Mouse (Mus musculus) myocyte (in vitro differentiated cells): ENCODE data around the gene Nudt14. TPM values are rescaled to one million over a fixed set of nuclear protein-coding genes. Genes with fewer than 3 reads are reported as not detected.

Source experiments
- H3K27me3 ChIP-seq: one replicate; pipeline ENCODE4 v1.6.1; 2011; ENCODE audit not compliant: control insufficient read depth, insufficient read depth, insufficient read length
- H3K36me3 ChIP-seq: one replicate; pipeline ENCODE4 v1.6.1; 2011; ENCODE audit not compliant: control insufficient read depth, insufficient read depth
- H3K4me2 ChIP-seq: one replicate; pipeline ENCODE4 v1.6.1; 2011; ENCODE audit warnings: low read depth, control low read depth
- H3K4me3 ChIP-seq: one replicate; pipeline ENCODE4 v1.5.1; 2011; ENCODE audit warnings: mild to moderate bottlenecking, control low read depth, moderate library complexity
- H3K79me2 ChIP-seq: one replicate; pipeline ENCODE4 v1.6.1; 2011; ENCODE audit not compliant: control insufficient read depth, insufficient read depth
- H3ac ChIP-seq: one replicate; pipeline ENCODE4 v1.6.1; 2011; ENCODE audit not compliant: control insufficient read depth, insufficient read length
- CEBPB ChIP-seq: IDR thresholded peaks from 2 replicates; pipeline ENCODE4 v1.6.1; 2011; ENCODE audit warnings: mild to moderate bottlenecking, moderate library complexity; ENCODE audit not compliant: poor library complexity, insufficient read depth, severe bottlenecking
- E2F4 ChIP-seq: IDR thresholded peaks from one replicate; pipeline ENCODE4 v1.6.1; 2011; ENCODE audit warnings: mild to moderate bottlenecking, control low read depth, moderate library complexity; ENCODE audit not compliant: insufficient read depth
- MAX ChIP-seq: IDR thresholded peaks from one replicate; pipeline ENCODE4 v1.6.1; 2011; ENCODE audit warnings: low read depth, mild to moderate bottlenecking, control low read depth
- MYOD1 ChIP-seq, 3 experiments: IDR thresholded peaks; one replicate each; pipeline ENCODE4 v1.6.1; 2011; ENCODE audit warnings: control low read depth in 2 of 3, low read depth in 2 of 3, mild to moderate bottlenecking in 2 of 3, moderate library complexity in 1 of 3; ENCODE audit not compliant: insufficient read length in 2 of 3, control insufficient read depth in 1 of 3
- MYOG ChIP-seq, 3 experiments: IDR thresholded peaks; one replicate each; pipeline ENCODE4 v1.6.1; 2011; ENCODE audit warnings: control low read depth in 2 of 3, low read depth in 2 of 3, mild to moderate bottlenecking in 2 of 3; ENCODE audit not compliant: insufficient read length in 2 of 3, control insufficient read depth in 1 of 3, insufficient read depth in 1 of 3
- POLR2A ChIP-seq: IDR thresholded peaks from one replicate; pipeline ENCODE4 v1.6.1; 2011; ENCODE audit warnings: low read depth, mild to moderate bottlenecking, control low read depth, moderate library complexity; ENCODE audit not compliant: insufficient read length
- POLR2AphosphoS2 ChIP-seq: IDR thresholded peaks from one replicate; pipeline ENCODE4 v1.6.1; 2011; ENCODE audit warnings: low read depth, control low read depth; ENCODE audit not compliant: insufficient read length
- REST ChIP-seq: IDR thresholded peaks from one replicate; pipeline ENCODE4 v1.6.1; 2011; ENCODE audit warnings: mild to moderate bottlenecking, control low read depth, moderate library complexity; ENCODE audit not compliant: insufficient read depth, insufficient read length
- SRF ChIP-seq: IDR thresholded peaks from one replicate; pipeline ENCODE4 v1.6.1; 2011; ENCODE audit warnings: low read depth; ENCODE audit not compliant: control insufficient read depth, insufficient read length
- TCF12 ChIP-seq: IDR thresholded peaks from one replicate; pipeline ENCODE4 v1.6.1; 2011; ENCODE audit warnings: mild to moderate bottlenecking, control low read depth; ENCODE audit not compliant: poor library complexity, insufficient read depth, severe bottlenecking
- TCF3 ChIP-seq: IDR thresholded peaks from one replicate; pipeline ENCODE4 v1.6.1; 2011; ENCODE audit warnings: low read depth, control low read depth; ENCODE audit not compliant: insufficient read length
- USF1 ChIP-seq: IDR thresholded peaks from one replicate; pipeline ENCODE4 v1.6.1; 2011; ENCODE audit warnings: low read depth, mild to moderate bottlenecking, control low read depth, moderate library complexity
- polyA plus RNA-seq: library from polyadenylated mRNA; unstranded; fragments of >200 nt; fragmentation: generic; extraction: Trizol; gene quantifications from one replicate; pipeline ENCODE4 v1.2.1, GENCODE M21; 2012; ENCODE audit warnings: missing spikeins

Nudt14 gene
- polyA plus RNA-seq, 1 experiment: 94.9 TPM

DNA sequence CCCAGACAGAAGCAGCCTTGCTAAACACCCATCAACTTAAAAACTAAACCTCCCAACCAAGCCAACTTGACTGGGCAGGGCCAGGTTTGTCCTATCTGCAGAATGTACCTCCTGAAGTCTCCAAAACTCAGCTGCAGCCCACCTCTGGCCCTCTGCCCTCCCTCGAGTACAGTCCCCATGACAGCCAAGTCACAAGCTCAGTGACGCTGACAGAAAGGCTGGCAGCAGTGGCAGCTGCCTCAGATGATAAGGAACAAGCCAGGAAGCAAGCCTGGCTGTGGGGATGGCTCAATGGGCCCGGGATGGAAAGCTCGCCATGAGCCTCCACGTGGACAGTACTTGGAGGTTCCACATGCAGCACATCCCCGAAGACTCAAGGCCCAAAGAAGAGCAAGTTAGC, 27.7 kb upstream of the Nudt14 start:
- Histone ChIP-seq H3K36me3 (peaks cover 43% of the 10 kb centered on the region), H3K4me2 (no peak overlapping the region), H3ac (no peak overlapping the region), H3K4me3 (no peak overlapping the region), H3K79me2 (no peaks in the 10 kb centered on the region), H3K27me3 (no peaks in the 10 kb centered on the region)
- TF ChIP-seq TCF3: no peak
- no peak for TF ChIP-seq MYOD1 (IDR thresholded peaks at IDR 0.05; ENCODE audit: control insufficient read depth in 1 of 3, insufficient read length in 2 of 3, low read depth in 2 of 3)
- TF ChIP-seq USF1: no peak
- TF ChIP-seq MAX: no peak
- no peak for TF ChIP-seq CEBPB
- TF ChIP-seq POLR2A: no peak
- TF ChIP-seq MYOG (IDR thresholded peaks at IDR 0.05; ENCODE audit: control insufficient read depth in 1 of 3, insufficient read depth in 1 of 3, insufficient read length in 2 of 3, low read depth in 2 of 3): no peak
- no peak for TF ChIP-seq REST
- no peak for TF ChIP-seq SRF
- TF ChIP-seq POLR2AphosphoS2: no peak
- TF ChIP-seq TCF12: no peak

DNA sequence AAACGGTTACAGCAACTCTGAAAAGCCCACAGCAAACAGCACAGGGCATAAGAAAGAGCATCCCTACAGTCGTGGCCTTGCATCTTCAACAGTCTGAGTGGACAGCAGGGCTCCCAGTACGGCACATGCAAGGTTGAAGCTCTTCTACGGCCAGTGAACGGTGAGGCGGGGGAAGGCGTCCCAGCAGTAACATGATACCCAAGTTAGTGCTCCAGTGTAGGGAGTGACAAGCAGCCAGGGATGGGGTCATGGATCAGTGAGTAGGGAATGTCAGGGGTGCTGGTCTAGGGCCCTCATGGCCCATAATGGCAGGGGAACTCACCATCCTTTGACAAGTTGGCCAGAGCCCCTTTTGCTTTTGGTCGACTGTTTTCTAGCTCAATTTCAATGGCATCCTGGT, 27.0 kb upstream of the Nudt14 start:
- Histone ChIP-seq H3K27me3 (no peaks in the 10 kb centered on the region), H3ac (no peak overlapping the region), H3K36me3 (peaks cover 44% of the 10 kb centered on the region), H3K4me2 (no peak overlapping the region), H3K4me3 (no peak overlapping the region), H3K79me2 (no peaks in the 10 kb centered on the region)
- TF ChIP-seq TCF12: no peak
- no peak for TF ChIP-seq POLR2A
- TF ChIP-seq E2F4: no peak
- no peak for TF ChIP-seq MYOG (IDR thresholded peaks at IDR 0.05; ENCODE audit: control insufficient read depth in 1 of 3, insufficient read depth in 1 of 3, insufficient read length in 2 of 3, low read depth in 2 of 3)
- no peak for TF ChIP-seq MAX
- TF ChIP-seq SRF: no peak
- TF ChIP-seq USF1: no peak
- TF ChIP-seq POLR2AphosphoS2: no peak
- no peak for TF ChIP-seq CEBPB
- TF ChIP-seq REST: no peak
- TF ChIP-seq TCF3: no peak
- no peak for TF ChIP-seq MYOD1 (IDR thresholded peaks at IDR 0.05; ENCODE audit: control insufficient read depth in 1 of 3, insufficient read length in 2 of 3, low read depth in 2 of 3)

DNA sequence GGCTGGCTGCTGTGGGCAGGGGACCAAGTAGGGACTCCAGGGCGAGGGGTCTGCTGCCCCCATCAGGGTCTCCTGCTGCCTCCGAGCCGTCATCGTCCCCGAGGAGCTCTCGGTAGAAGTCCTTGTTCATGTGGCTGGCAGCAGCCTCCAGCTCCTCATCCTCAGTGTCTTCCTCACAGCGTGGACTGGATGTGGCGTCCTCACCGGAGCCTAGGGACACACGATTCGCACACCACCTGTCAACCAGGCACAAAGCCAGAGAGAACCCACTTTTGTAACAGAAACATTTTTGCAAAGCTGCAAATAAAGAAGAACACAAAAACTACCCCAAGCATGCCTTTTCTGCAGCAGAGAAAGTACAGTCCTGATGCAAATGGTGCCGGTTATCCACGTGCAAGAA, 23.9 kb upstream of the Nudt14 start:
- no peaks in the 10 kb centered on the region for H3K27me3 ChIP-seq
- no peak overlapping the region for H3ac ChIP-seq
- TF ChIP-seq POLR2AphosphoS2: no peak
- no peak for TF ChIP-seq TCF3
- TF ChIP-seq E2F4: no peak
- TF ChIP-seq TCF12: no peak
- no peak for TF ChIP-seq MAX
- TF ChIP-seq MYOG (IDR thresholded peaks at IDR 0.05; ENCODE audit: control insufficient read depth in 1 of 3, insufficient read depth in 1 of 3, insufficient read length in 2 of 3, low read depth in 2 of 3): no peak
- no peak for TF ChIP-seq USF1
- TF ChIP-seq POLR2A: no peak
- no peak for TF ChIP-seq CEBPB
- no peak for TF ChIP-seq REST
- TF ChIP-seq SRF: no peak
- no peak for TF ChIP-seq MYOD1 (IDR thresholded peaks at IDR 0.05; ENCODE audit: control insufficient read depth in 1 of 3, insufficient read length in 2 of 3, low read depth in 2 of 3)
- H3K4me3 ChIP-seq: no peak overlapping the region
- H3K4me2 ChIP-seq: no peak overlapping the region
- no peaks in the 10 kb centered on the region for H3K79me2 ChIP-seq
- H3K36me3 ChIP-seq: peaks cover 38% of the 10 kb centered on the region

DNA sequence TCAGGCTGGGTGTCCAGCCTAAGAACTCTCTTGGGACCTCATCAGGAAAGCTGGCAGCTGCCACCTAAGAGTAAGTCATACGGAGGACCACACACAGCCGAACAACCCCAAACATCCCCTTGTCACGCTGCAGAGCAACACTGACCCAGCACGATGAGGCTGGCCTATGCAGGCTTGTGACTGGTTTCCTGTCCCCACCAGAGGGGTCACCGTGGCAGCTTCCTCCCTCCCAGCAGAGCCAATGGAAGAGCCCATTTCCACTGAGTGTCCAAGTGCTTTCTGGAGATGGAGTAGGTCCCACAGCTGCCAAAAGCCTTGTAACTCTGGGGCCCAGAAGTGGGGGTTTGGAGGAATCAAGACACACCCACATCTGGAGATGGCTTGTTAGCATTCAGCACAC, 19.9 kb upstream of the Nudt14 start:
- H3K36me3 ChIP-seq: peaks cover 28% of the 10 kb centered on the region
- no peaks in the 10 kb centered on the region for H3K79me2 ChIP-seq
- H3ac ChIP-seq: no peak overlapping the region
- no peak overlapping the region for H3K4me3 ChIP-seq
- TF ChIP-seq TCF12: no peak
- no peak for TF ChIP-seq USF1
- no peak for TF ChIP-seq TCF3
- no peak for TF ChIP-seq POLR2A
- TF ChIP-seq CEBPB: no peak
- no peak for TF ChIP-seq MYOG (IDR thresholded peaks at IDR 0.05; ENCODE audit: control insufficient read depth in 1 of 3, insufficient read depth in 1 of 3, insufficient read length in 2 of 3, low read depth in 2 of 3)
- TF ChIP-seq MAX: no peak
- no peak for TF ChIP-seq E2F4
- TF ChIP-seq REST: no peak
- no peak for TF ChIP-seq MYOD1 (IDR thresholded peaks at IDR 0.05; ENCODE audit: control insufficient read depth in 1 of 3, insufficient read length in 2 of 3, low read depth in 2 of 3)
- no peak for TF ChIP-seq SRF
- no peaks in the 10 kb centered on the region for H3K27me3 ChIP-seq
- H3K4me2 ChIP-seq: no peak overlapping the region
